Mouse (Mus musculus) stomach, postnatal 0 days (tissue): ENCODE data around the gene Zfp384.

ENCODE experiments used
- CTCF ChIP-seq: IDR thresholded peaks from 2 replicates; pipeline ENCODE4 v1.5.1; 2016; ENCODE audit warnings: antibody characterized with exemption, low read depth, mild to moderate bottlenecking, moderate library complexity
- EP300 ChIP-seq: optimal IDR thresholded peaks from 2 replicates; pipeline ENCODE3; 2016; ENCODE audit warnings: antibody characterized with exemption

- TF ChIP-seq CTCF (no peak), EP300 (no peak)
Measured at GRCm38 (mm10) chr6:125071896-125072279, 62.9 kb downstream of the Zfp384 start.
